Mouse (Mus musculus) gonadal fat pad, adult 2 months (tissue): ENCODE results near the gene Kiss1. TPM values are rescaled to one million over a fixed set of nuclear protein-coding genes. Genes with fewer than 3 reads are reported as not detected.

Source experiments
- DNase-seq: peaks from one replicate; pipeline ENCODE4 v3.0.0-alpha.2; 2012; ENCODE audit warnings: low read depth
- polyA plus RNA-seq: library from polyadenylated mRNA; depleted of rRNA; stranded (reverse); fragments of >200 nt; gene quantifications from 2 replicates; pipeline ENCODE4 v1.2.3, GENCODE M21; 2012; rRNA removed

The Kiss1 gene
- polyA plus RNA-seq: 8.8 TPM in 1 of 2 replicates, not detected in the other

DNA sequence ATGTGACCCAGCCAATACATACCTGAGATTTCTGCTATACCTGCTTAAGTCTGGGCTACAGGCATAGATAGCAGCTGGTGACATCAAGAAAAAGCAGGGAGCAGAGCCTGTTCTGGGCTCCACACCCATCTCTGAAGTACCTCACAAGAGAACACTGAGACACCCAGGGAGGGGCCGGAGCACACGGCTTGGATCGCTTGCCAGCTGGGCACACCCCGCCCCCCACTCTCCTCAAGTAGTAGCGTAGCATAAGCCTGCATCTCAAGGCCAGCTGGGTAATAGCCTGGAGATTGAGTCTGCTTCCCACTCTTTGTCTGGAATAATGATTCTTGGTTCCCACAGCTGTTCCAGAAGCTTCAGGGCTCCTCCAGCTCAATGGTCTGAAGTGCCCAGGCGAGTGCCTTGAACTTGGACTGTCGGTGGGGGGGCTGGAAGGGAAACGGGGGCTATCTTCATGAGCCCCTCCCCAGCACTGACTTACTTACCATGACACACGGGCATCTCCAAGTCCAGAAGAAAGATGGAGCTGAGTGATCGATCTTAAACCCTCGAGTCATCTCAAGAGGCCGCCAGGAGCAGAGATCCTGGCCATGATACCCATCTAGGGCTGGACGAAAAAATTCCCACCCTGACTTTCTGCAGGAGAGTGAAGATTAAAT is at the start of gene Kiss1:
Gene Kiss1 (plus strand): TSS at position 609 of the 659 bp plus-strand sequence.
- no peak for DNase-seq

DNA sequence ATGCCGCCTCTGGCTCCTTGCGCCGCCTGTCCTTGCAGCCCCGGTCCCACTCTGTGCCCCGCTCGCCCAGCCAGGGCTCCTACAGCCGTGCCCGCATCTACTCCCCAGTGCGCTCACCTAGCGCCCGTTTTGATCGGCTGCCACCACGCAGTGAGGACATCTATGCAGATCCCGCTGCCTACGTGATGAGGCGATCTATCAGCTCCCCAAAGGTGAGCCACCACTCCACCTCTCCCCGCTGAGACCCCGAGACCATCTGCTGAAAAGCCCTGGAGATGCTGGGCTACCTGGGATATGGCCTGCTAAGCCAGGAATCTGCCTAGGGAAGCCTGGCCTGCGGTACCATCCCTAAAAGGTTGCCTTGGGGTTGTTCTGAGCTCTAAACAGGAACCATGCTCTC is 47.5 kb upstream of the Kiss1 start:
- DNase-seq: no peak

GRCm38 (mm10) chr1:133276983-133277382 is 44.7 kb upstream of the Kiss1 start:
- DNase-seq: no peak

- no peak for DNase-seq
Observed at GRCm38 (mm10) chr1:133278539-133278938, 43.1 kb upstream of the Kiss1 start.

DNA sequence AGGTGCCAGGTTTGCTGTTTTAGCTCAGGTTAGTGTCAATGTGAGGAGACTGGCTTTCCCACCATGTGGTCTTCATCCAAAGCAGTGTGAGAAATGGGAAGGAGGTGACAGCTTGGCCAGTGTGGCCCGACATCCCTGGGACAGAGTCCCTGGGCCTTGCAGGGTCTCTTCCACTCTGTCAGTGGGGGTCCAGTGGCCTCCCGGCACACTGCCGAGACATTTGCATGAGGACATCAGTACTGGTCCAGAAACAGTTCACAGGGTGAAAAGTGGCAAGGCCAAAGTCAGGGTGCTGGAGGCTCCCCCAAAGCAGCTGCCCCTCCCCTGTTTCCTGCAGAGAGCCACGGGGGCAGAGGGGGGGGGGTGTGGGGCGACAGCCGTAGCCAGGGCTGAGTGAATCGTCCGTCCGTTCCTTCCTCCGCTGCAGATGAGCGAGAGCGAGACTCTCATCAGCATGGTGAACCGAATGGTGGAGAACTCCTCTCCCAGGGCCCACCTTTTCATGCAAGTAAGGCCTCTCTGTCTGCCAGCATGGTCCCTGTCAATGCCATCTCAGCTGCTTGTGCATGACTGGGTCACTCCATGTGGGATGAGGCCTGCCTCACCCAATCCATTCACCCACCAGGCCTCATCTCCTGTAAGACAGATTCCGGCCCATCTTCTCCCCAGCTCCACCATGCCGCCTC is 42.6 kb upstream of the Kiss1 start:
- DNase-seq: no peak

DNA sequence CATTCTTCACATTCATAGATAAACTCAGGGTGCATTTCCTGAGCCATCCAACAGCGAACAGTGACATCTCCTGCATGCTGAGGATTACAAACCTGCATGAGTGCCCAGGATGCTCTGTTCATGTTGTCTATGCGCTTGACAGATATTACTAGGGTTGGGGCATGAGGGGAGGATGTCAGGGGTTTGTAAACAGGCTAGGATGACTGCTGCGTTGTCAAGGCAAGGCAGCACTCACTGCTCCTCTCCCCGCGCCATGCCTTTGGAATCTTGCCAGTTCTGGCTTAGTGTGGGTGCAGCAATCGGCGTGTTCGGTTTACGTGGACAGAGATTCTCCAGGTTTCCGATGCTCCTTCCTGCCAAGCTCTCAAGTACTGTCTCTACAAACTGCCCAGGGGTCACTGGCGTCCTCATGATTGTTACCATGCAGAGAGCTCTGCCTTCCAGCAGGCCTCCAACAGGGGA is 42.0 kb upstream of the Kiss1 start:
- DNase-seq: no peak

DNA sequence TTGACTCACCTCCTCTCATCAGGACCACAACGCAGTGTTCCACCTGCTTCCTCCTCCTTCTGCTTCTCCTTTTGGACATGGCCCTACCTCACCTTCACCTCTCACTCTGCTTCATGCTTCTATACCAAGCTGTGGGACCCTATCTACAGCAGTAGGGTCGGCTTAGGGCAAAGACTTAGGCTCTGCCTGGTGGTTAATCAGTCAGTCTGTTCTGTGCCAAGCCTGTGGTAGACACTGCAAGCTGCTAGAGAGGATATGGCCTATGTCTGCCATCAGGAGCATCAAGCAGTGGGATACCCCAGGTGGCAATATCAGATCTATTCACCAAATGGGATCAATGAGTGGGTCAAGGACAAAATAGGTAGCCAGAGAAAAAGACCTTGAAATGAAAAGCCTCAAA is 41.1 kb upstream of the Kiss1 start:
- no peak for DNase-seq

- DNase-seq: no peak
Observed at GRCm38 (mm10) chr1:133285907-133286306, 35.8 kb upstream of the Kiss1 start.

DNA sequence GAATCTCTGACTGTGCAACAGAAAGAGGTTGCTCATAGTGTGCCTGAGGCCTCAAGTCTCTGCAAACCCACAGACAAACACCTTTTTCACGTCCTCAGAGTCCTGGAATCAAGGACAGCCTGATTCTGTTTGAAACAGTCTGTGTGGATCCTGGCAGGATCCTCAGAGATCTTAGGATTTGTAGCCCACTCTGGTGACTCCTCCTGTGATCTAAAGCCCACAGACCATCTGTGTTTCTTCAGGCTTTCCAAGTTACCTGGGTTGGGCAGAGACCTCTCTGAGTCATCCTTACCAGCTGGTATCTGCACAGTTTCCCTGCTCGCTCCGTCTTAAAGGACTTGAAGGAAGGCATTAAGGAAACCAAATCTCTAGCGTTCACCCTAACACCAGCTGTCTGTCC is 34.6 kb upstream of the Kiss1 start:
- DNase-seq: no peak

DNA sequence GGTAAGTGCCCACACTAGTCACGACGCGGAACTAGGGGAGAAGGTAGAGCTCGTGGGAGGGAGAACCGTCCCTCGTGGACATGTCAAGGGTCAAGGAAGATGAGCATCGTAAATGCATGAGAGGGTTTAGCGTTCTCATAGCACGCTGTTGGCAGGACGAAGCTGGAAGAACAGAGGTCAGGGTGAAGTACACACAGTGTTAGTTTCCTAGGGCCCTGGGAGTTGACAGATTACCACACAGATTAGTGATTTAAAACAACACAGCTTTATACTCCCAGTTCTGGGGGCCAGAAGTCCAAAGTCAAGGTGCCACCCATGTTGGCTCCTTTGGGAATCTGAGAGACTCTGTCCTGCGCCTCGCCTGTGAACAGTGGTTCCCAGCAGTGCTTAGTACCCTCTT is 33.8 kb upstream of the Kiss1 start:
- DNase-seq: no peak

DNA sequence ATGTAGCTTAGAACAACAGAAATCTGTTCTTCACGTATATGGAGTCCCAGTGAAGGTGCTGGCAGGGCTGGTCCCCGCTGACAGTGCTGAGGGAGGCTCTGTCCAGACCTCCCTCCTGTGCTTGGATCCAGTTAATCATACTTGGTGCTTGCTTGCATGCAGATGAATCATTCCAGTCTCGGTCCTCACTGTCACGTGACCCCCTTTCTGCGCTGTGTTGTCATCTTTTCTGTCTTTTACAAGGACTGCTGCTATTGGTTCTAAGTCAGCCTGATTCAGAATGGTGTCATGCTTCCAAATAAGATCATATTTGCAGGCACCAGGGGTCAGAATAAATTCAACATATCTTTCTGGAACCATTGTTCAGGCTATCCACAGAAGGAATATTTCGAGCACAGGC is 29.8 kb upstream of the Kiss1 start:
- no peak for DNase-seq

GRCm38 (mm10) chr1:133292608-133293007 is 29.1 kb upstream of the Kiss1 start:
- no peak for DNase-seq

- DNase-seq: no peak
Observed at GRCm38 (mm10) chr1:133296376-133296775, 25.3 kb upstream of the Kiss1 start.

- no peak for DNase-seq
Observed at GRCm38 (mm10) chr1:133298816-133299215, 22.9 kb upstream of the Kiss1 start.

GRCm38 (mm10) chr1:133302540-133302939 is 19.1 kb upstream of the Kiss1 start:
- DNase-seq: no peak

DNA sequence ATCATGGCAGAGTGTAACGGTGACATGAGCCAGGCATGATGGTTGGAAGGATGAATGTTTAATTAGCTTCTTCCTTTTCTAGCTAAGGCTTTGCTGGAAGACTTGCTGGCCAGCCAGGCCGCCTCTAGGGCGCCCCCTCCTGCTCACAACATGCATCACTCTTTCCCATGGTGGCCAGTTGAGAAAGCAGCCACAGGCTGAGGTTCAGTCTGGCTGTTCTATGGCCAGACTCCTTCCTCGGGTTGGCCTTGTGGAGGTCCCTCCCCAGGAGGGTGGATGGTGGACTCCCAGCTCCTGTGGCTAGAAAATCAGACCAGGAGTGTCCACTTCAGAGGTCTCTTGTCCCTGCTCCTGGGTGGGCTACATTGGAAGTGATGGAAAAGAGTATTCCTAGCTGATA is 14.8 kb upstream of the Kiss1 start:
- no peak for DNase-seq

- DNase-seq: no peak
Observed at GRCm38 (mm10) chr1:133307318-133307717, 14.4 kb upstream of the Kiss1 start.

GRCm38 (mm10) chr1:133309652-133310267 is 11.9 kb upstream of the Kiss1 start, which contains the start of gene Golt1a:
TSS of gene Golt1a (plus strand) at chr1:133309800.
- no peak for DNase-seq

- DNase-seq: no peak
Observed at GRCm38 (mm10) chr1:133311240-133311639, 10.4 kb upstream of the Kiss1 start.

DNA sequence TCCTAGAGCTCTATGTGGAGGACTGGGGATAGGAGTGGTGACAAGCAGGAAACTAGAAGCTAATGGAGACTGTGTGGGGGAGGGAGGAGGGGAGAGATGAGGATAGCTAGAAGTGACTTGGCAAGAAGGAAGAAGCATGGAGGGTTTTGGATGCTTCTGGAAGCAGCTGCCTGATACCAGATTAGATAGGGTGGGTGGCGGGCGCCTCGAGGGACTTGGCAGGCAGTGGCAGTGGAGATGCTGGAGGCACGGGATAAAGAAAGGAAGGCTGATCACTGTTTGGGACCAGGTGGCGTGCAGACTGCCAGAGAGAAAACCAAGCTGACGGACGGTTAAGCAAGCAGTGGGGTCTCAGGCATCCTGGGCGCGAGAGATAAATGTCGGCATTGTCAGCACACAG is 9.7 kb upstream of the Kiss1 start:
- no peak for DNase-seq

DNA sequence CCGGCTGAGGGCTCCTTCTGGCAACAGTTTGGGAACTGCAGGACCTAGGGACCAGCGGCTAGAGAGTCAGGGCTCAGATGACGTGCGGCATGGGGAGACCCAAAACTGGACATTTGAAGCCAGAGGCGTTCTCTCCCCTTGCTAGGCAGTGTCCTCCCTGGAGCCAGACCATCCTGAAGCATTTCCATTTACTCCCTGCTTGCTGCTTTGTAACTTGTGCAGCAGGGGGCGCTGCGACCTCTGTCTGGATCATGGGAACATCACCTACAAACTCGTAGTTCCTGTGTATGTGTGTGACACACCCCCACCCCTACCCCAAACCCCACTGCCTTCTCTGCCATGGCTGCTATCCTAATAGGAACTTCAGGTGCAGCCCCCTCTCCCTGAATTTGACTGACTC is 7.3 kb upstream of the Kiss1 start:
- no peak for DNase-seq

GRCm38 (mm10) chr1:133315775-133316174 is 5.9 kb upstream of the Kiss1 start:
- DNase-seq: no peak

DNA sequence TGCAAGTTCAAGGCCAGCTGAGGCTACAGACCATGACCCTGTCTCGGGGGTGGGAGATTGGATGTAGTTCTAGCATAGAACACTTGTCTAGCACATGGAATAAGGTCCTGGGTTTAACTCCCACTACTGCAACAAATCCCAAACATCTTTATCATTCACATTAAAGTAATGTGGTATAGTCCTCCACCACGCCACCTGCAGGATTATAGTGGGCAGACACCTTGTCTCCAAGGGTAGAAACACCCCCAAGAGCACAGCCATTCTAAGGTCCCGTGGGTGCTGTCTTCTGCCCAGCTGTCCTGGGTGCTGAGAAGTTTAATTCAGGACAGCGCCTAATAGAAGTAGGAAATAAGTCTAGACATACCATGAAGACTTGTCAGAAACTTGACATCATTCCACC is 5.1 kb upstream of the Kiss1 start:
- no peak for DNase-seq
